Mouse (Mus musculus): ENCODE results near the gene 5330417H12Rik. TPM values are rescaled to one million over a fixed set of nuclear protein-coding genes. Genes with fewer than 3 reads are reported as not detected.

5330417H12Rik gene
- polyA plus RNA-seq, 1 experiment from 2014 or later: not detected

DNA sequence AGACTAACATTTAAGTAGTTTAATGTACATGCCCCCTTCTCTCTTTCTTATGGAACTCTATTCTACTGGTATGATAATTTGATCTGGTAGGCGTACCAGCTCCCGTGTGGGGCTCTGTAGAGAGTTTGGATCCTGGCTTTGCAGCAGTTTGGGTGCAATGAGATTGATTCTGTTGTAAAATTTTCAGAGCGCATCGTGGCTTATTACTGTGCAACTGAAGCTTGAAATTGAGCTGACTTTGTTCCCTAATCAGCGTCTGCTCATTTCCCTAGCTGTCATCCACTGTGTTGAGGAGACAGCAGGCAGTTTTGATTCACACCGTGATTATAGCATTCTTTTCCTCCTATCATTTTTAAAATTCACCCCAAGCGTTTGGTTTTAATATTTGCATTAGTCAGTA lies 12.4 kb upstream of the 5330417H12Rik start:
- Histone ChIP-seq H3K4me3 (replicated peaks; ENCODE audit: low read depth, low read length) (no peak overlapping the region), H3K4me1 (replicated peaks; ENCODE audit: insufficient read depth, low read length) (no peaks in the 10 kb centered on the region), H3K27ac (no peak overlapping the region), H3K4me2 (ENCODE audit: low read length) (no peak overlapping the region), H3K36me3 (ENCODE audit: insufficient read depth, low read length) (no peaks in the 10 kb centered on the region), H3K27me3 (ENCODE audit: insufficient read depth, low read length) (no peaks in the 10 kb centered on the region), H3K9me3 (replicated peaks; ENCODE audit: low read length) (no peaks in the 10 kb centered on the region), H3K9ac (ENCODE audit: low read depth, low read length) (no peak overlapping the region)
- DNase-seq (ENCODE audit: low spot score) (no peak), ATAC-seq (replicated peaks; ENCODE audit: low FRiP score, low read depth) (no peak)
- TF ChIP-seq CTCF (IDR thresholded peaks at IDR 0.05; ENCODE audit: low read depth): no peak
- WGBS: 57% methylated on average over 7 of the region's 7 CpGs

- no peak overlapping the region for H3K4me3 ChIP-seq (replicated peaks; ENCODE audit: low read depth, low read length)
- H3K9me3 ChIP-seq (replicated peaks; ENCODE audit: low read length): no peaks in the 10 kb centered on the region
- no peak overlapping the region for H3K4me2 ChIP-seq (ENCODE audit: low read length)
- H3K4me1 ChIP-seq (replicated peaks; ENCODE audit: insufficient read depth, low read length): no peaks in the 10 kb centered on the region
- DNase-seq (ENCODE audit: low spot score): no peak
- H3K27ac ChIP-seq: no peak overlapping the region
- no peaks in the 10 kb centered on the region for H3K36me3 ChIP-seq (ENCODE audit: insufficient read depth, low read length)
- no peak for TF ChIP-seq CTCF (IDR thresholded peaks at IDR 0.05; ENCODE audit: low read depth)
- H3K9ac ChIP-seq (ENCODE audit: low read depth, low read length): no peak overlapping the region
- 82% methylated on average over 4 of the region's 4 CpGs for whole genome bisulfite sequencing
- no peak for ATAC-seq (replicated peaks; ENCODE audit: low FRiP score, low read depth)
- H3K27me3 ChIP-seq (ENCODE audit: insufficient read depth, low read length): no peaks in the 10 kb centered on the region
These were observed 8.2 kb upstream of the 5330417H12Rik start for GRCm38 (mm10) chr7:107633201-107633600.

- Histone ChIP-seq H3K9me3 (replicated peaks; ENCODE audit: low read length) (no peaks in the 10 kb centered on the region), H3K27ac (no peak overlapping the region), H3K9ac (ENCODE audit: low read depth, low read length) (no peak overlapping the region), H3K4me2 (ENCODE audit: low read length) (no peak overlapping the region), H3K36me3 (ENCODE audit: insufficient read depth, low read length) (no peaks in the 10 kb centered on the region), H3K4me3 (replicated peaks; ENCODE audit: low read depth, low read length) (no peak overlapping the region), H3K4me1 (replicated peaks; ENCODE audit: insufficient read depth, low read length) (no peaks in the 10 kb centered on the region), H3K27me3 (ENCODE audit: insufficient read depth, low read length) (no peaks in the 10 kb centered on the region)
- no peak for DNase-seq (ENCODE audit: low spot score)
- no peak for TF ChIP-seq CTCF (IDR thresholded peaks at IDR 0.05; ENCODE audit: low read depth)
- ATAC-seq (replicated peaks; ENCODE audit: low FRiP score, low read depth): no peak
These were observed 3.4 kb upstream of the 5330417H12Rik start for GRCm38 (mm10) chr7:107628383-107628782.

DNA sequence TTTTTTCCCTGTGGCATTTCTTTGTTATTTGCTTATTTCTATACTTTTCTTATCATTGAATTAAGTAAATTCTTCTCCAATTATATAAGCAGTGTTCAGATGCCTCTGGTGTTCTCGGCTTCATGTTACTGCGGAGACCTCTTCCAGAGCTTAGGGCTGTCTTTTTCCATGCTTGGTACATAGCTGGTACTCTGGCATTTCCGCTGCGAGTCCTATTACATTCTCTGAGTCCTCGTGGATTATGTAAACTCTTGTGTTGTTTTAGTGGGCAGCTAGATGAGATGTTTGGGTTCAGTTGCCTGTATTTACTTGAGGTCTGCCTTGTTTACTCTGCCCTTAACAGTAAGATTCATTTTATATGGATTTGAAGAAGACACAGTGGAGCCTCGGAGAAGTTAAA lies 820 bp upstream of the 5330417H12Rik start:
- H3K9ac ChIP-seq (ENCODE audit: low read depth, low read length): no peak overlapping the region
- H3K36me3 ChIP-seq (ENCODE audit: insufficient read depth, low read length): no peaks in the 10 kb centered on the region
- 79% methylated on average over 6 of the region's 6 CpGs for WGBS
- H3K27ac ChIP-seq: no peak overlapping the region
- ATAC-seq (replicated peaks; ENCODE audit: low FRiP score, low read depth) (no peak), DNase-seq (ENCODE audit: low spot score) (no peak)
- no peaks in the 10 kb centered on the region for H3K9me3 ChIP-seq (replicated peaks; ENCODE audit: low read length)
- no peaks in the 10 kb centered on the region for H3K27me3 ChIP-seq (ENCODE audit: insufficient read depth, low read length)
- no peaks in the 10 kb centered on the region for H3K4me1 ChIP-seq (replicated peaks; ENCODE audit: insufficient read depth, low read length)
- TF ChIP-seq CTCF (IDR thresholded peaks at IDR 0.05; ENCODE audit: low read depth): no peak
- no peak overlapping the region for H3K4me3 ChIP-seq (replicated peaks; ENCODE audit: low read depth, low read length)
- no peak overlapping the region for H3K4me2 ChIP-seq (ENCODE audit: low read length)

DNA sequence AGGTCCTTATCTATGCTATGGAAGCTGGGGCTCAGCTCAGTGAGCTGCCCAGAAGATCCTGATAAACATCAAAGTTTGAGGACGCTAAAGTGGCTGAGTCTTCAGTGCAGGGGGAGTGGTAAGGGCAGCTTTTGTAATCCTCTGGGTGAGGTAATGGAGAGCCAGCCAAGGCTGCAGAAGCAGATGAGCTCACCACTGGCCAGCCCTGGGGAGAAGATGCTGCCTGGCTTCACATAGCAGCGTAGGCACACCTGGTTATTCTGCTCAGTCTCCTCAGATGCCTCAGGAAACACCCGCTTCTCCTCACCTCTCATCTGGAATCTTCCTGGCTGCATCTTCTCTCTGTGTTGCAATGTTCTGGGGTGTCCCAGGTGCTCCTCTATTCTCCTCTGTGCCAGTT lies 529 bp downstream of the 5330417H12Rik start:
- H3K9me3 ChIP-seq (replicated peaks; ENCODE audit: low read length): no peaks in the 10 kb centered on the region

DNA sequence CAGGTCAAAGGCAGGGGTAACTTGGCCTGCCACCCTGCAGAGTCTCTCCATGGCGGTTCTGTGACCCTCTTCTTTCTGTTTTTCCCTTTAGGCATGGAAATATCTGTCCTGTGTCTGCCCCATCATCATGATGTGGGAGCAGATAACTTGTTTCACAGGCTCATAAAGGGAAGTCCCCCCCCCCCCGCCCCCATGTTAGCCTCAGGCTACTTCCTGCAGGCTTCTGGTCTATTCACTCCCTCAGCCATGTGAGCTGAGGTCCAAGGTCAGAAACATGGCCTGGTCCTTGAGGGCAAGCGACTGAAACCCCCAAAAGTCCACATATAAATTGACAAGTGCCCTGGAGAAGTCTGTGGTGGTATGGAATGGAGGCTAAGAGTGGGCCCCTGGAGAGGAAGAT lies 4.8 kb downstream of the 5330417H12Rik start:
- no peak overlapping the region for H3K4me2 ChIP-seq (ENCODE audit: low read length)
- no peaks in the 10 kb centered on the region for H3K27me3 ChIP-seq (ENCODE audit: insufficient read depth, low read length)
- no peak for TF ChIP-seq CTCF (IDR thresholded peaks at IDR 0.05; ENCODE audit: low read depth)
- ATAC-seq (replicated peaks; ENCODE audit: low FRiP score, low read depth): no peak
- no peaks in the 10 kb centered on the region for H3K36me3 ChIP-seq (ENCODE audit: insufficient read depth, low read length)
- no peak for DNase-seq (ENCODE audit: low spot score)
- H3K9ac ChIP-seq (ENCODE audit: low read depth, low read length): no peak overlapping the region
- no peak overlapping the region for H3K4me3 ChIP-seq (replicated peaks; ENCODE audit: low read depth, low read length)
- no peaks in the 10 kb centered on the region for H3K9me3 ChIP-seq (replicated peaks; ENCODE audit: low read length)
- no peaks in the 10 kb centered on the region for H3K4me1 ChIP-seq (replicated peaks; ENCODE audit: insufficient read depth, low read length)
- 68% methylated on average over 3 of the region's 3 CpGs for WGBS
- H3K27ac ChIP-seq: no peak overlapping the region

More for the DNA sequence above, 529 bp downstream of the 5330417H12Rik start:
- DNase-seq (ENCODE audit: low spot score) (no peak), ATAC-seq (replicated peaks; ENCODE audit: low FRiP score, low read depth) (no peak)
- WGBS: 59% methylated on average over 3 of the region's 3 CpGs
- Histone ChIP-seq H3K27me3 (ENCODE audit: insufficient read depth, low read length) (no peaks in the 10 kb centered on the region), H3K4me3 (replicated peaks; ENCODE audit: low read depth, low read length) (no peak overlapping the region), H3K36me3 (ENCODE audit: insufficient read depth, low read length) (no peaks in the 10 kb centered on the region), H3K4me1 (replicated peaks; ENCODE audit: insufficient read depth, low read length) (no peaks in the 10 kb centered on the region), H3K4me2 (ENCODE audit: low read length) (no peak overlapping the region), H3K27ac (no peak overlapping the region), H3K9ac (ENCODE audit: low read depth, low read length) (no peak overlapping the region)
- no peak for TF ChIP-seq CTCF (IDR thresholded peaks at IDR 0.05; ENCODE audit: low read depth)

- Histone ChIP-seq H3K9ac (ENCODE audit: low read depth, low read length) (no peak overlapping the region), H3K9me3 (replicated peaks; ENCODE audit: low read length) (no peaks in the 10 kb centered on the region), H3K27ac (no peak overlapping the region), H3K36me3 (ENCODE audit: insufficient read depth, low read length) (no peaks in the 10 kb centered on the region), H3K4me3 (replicated peaks; ENCODE audit: low read depth, low read length) (no peak overlapping the region), H3K4me2 (ENCODE audit: low read length) (no peak overlapping the region), H3K27me3 (ENCODE audit: insufficient read depth, low read length) (no peaks in the 10 kb centered on the region), H3K4me1 (replicated peaks; ENCODE audit: insufficient read depth, low read length) (no peaks in the 10 kb centered on the region)
- no peak for TF ChIP-seq CTCF (IDR thresholded peaks at IDR 0.05; ENCODE audit: low read depth)
- 76% methylated on average over 4 of the region's 4 CpGs for WGBS
- DNase-seq (ENCODE audit: low spot score) (no peak), ATAC-seq (replicated peaks; ENCODE audit: low FRiP score, low read depth) (no peak)
These were observed 5.7 kb downstream of the 5330417H12Rik start for GRCm38 (mm10) chr7:107619225-107619624.
